Mouse (Mus musculus): ENCODE results near the gene Nsd2. TPM values are rescaled to one million over a fixed set of nuclear protein-coding genes. Genes with fewer than 3 reads are reported as not detected.

Gene Nsd2
- total RNA-seq (2014; fragmentation: Nextera tagmentation) (53.6 and 74.0 TPM in 2 replicates), total RNA-seq (2017) (42.2 and 74.4 TPM in 2 replicates)

DNA sequence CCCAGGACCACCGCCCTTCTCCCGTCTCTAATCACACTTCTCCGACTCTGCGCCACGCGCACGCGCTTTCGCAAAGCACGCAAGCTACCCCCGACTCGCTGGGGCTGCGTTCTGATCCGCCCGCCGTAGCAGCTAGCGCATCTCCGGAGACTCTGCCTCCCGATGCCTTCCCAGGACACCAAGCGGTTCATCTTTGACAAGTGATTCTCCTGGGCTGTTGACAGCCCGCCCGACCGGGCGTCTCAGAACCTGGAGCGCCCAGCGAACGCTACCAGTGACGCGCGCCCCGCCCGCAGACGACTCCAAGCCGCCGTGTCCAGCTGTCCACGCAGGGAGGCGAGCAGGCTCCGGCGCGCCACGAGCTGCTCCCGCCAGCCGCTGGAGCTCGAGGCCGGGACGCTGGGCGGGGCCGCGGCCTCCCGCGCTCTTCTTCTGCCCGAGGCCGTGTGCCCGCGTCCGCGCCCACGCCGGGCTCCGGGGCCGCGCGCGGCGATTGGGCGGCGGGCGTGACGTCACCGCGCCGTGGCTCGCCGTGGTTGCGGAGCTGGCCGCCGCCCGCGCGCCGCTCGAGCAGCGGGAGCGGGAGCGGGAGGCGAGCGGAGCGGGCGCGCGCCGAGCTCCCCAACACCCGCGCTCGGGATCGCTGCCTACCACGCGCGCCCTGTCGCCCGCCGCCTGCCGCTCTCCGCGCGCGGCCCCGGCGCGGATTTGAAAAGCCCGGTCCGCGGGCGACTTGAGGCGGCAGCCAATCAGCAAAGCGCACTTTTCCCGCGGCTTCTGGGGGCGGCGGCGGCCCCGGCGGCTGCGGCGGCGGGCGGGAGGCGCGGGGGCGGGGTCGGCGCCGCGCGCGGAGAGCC is at the start of gene Nsd2:
Nsd2 (plus strand) TSS at position 850 of the 857 bp plus-strand sequence.
- peak; percentile 52 for ATAC-seq (replicated peaks; ENCODE audit: low FRiP score, low TSS enrichment, poor library complexity, severe bottlenecking)

DNA sequence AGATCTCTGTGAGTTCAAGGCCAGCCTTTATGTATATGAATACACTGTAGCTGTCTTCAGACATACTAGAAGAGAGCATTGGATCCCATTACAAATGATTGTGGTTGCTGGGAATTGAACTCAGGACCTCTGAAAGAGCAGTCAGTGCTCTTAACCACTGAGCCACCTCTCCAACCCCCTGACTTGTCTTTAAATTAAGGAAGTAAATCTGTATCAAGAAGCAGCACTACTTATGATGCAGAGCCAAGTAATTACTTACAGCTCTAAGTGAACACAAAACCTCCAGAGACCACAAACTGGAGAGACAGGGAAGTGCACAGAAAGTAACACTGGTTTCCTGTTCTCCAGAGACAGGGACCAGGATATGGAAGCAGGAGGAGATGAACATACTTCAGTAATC is 43.3 kb upstream of the Nsd2 start:
- ATAC-seq (replicated peaks; ENCODE audit: low FRiP score, low TSS enrichment, poor library complexity, severe bottlenecking), result no peak

DNA sequence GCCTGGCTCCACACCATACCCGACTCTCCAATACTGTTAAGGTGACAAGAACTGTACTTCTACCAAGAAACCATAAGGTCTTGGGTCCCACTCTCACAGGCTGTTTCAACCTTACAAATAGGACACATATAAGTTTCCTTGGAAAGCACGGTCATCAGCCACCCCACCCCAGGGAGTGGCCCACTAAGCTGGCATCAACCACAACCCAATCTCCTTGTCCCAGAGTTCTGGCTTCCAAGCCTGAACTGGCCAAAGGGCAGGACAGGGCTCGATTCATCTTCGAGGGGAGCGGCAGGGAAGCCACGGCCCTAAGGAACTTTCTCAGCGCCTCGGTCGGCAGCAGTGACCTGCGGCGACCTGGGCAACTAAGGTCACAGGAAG is 38.6 kb upstream of the Nsd2 start:
- peak; percentile 43 for ATAC-seq (replicated peaks; ENCODE audit: low FRiP score, low TSS enrichment, poor library complexity, severe bottlenecking)

DNA sequence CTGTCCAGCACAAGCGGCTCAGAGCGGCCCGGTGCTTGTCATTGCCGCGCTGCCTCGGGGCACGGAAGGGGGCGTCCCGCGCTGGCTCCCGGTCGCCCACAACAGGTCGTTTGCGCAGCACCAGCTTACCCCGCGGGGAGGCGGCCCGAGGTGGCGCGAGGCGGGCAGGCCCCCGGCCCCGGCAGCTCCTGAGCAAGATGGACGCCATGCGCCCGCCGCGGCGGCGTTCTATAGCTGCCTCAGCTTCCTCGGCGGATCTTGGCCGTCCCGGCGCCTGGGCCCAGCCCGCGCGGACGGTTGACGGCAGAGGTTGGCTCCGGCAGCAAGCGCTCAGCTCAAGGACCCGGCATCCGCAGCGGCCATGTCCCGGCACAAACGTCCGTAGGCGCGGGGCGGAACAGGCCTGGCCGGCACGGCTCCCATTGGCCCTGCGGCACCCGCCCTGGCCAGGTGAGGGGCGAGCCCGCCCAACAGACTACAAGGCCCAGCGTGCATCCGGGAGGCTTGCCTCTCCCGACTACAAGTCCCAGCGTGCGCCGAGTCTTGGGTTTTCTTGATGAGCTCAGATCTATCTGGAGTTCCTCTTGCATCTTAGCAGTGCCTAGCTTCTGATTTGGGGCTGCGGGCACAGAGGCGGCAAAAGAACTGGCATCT is 38.1 kb upstream of the Nsd2 start, which contains the start of gene Letm1:
Letm1 (minus strand) TSS at position 473 of the 654 bp plus-strand sequence.
- ATAC-seq (replicated peaks; ENCODE audit: low FRiP score, low TSS enrichment, poor library complexity, severe bottlenecking), result peak; percentile 98

DNA sequence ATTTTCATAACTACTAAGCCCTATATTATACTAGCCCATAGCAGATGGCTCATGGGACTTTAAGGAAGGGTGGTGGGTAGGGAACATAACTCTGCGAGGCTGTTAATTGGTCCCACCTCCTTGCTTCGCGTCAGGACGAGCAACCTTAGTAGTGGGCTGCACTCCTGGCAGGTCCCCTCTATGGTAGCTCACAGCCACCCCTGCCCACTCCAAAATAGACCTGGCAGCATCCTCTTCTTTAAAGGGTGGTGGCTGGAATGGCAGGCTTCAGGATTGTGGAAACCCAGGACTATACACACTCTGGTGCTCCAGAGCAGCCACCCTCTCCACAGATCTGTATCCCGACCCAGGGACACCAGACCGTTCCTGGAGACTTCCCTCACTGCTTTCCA is 37.5 kb upstream of the Nsd2 start:
- ATAC-seq (replicated peaks; ENCODE audit: low FRiP score, low TSS enrichment, poor library complexity, severe bottlenecking), result no peak; the same call in 1 of the 2 replicates

DNA sequence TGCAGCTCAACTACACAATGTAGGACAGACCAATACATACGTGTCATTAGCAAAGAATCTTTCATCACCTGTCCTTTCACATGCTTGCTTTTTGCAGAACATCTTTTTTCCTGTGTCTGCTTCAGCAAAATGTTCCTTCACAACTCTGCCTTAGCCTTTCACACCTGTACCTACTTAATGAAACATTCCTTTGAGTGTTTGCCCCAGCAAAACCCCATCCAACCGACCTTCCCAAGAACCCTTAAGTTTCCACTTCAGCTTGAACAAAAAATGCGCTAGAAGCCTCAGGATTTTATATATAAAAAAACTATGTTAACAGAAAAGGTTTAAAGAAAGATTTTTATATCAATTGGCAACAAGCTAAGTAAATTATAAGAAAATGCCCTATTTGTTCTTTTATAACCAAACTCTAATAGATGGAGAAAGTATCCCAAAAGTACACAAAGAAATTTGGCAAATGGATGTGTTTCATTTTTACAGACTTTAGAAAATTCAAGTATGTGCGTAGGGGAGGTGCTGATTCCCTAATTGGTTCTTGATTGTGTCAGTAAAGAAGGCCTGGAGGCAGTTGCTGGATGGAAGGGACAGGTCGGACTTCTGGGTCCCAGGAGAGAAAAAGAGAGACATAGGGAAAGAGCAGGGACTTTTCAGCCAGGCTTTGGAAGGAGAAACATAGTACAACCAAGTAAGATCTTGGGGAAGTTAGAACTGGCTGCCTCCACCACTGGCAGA is 28.4 kb upstream of the Nsd2 start:
- no peak for ATAC-seq (replicated peaks; ENCODE audit: low FRiP score, low TSS enrichment, poor library complexity, severe bottlenecking)

DNA sequence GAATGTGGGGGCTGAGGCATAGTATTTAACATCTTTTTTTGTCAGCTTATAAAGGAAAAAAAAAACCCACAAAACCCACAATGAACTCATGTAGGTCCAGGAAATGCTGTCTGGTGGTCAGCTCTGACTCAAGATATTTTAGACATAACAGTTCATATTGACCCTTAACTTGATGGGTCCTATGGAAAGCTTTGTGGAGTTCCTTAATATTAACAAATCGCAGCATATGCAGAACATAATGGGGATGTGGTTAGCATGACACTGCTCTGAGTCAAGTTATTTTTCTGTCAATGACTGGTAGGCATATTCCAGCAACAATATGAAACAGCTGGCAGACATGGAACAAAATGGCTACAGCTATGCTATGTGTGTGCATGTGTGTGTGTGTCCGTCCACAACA is 17.2 kb upstream of the Nsd2 start:
- ATAC-seq (replicated peaks; ENCODE audit: low FRiP score, low TSS enrichment, poor library complexity, severe bottlenecking), result no peak

DNA sequence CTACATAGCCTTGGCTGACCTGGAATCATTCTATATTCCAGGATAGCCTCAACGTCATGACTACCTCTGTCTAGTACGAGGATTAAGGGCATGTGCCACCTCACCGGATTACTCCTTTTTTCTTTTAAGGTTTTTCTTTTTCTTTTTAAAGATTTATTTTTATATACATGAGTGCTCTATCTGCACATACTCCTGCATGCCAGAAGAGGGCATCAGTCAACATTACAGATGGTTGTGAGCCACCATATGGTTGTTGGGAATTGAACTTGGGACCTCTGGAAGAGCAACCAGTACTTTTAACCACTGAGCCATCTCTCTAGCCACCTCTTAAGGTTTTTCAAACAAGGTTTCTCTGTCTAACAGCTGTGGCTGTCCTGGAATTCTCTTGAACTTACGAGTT is 9.0 kb upstream of the Nsd2 start:
- ATAC-seq (replicated peaks; ENCODE audit: low FRiP score, low TSS enrichment, poor library complexity, severe bottlenecking), result no peak

DNA sequence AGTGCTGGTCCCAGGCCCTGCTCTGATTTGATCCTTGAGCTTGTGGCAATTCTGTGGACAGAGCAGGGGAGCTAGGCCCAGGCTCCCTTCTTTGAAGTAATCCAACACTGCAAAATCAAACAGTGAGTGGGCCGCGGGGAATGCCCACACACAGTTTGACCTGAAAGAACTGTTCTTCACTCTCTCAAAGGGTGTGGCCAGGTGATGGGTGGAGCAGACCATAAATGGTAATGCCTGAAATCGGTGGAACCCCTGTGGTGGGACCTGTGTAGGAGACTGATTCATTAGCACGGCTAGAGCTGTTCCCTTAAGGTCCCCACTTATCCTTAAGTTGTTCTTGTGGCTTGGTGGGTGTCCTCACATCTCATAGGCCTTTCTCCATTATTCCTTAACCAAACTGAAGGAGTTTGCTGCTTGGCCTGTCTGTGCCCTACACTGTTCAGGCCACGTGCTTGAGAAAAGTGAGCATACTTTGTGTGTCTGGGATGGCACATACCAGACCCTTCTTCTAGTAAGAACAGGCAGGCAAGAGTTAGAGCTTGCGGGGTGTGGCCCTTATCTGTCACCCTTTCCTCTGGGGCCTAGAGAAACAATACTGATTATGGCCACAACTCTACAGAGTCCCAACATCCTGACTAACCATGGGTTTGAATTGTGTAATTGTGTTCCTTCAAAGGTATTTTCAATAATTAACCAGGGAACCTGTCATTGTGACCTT is 4.4 kb upstream of the Nsd2 start:
- ATAC-seq (replicated peaks; ENCODE audit: low FRiP score, low TSS enrichment, poor library complexity, severe bottlenecking), result no peak

DNA sequence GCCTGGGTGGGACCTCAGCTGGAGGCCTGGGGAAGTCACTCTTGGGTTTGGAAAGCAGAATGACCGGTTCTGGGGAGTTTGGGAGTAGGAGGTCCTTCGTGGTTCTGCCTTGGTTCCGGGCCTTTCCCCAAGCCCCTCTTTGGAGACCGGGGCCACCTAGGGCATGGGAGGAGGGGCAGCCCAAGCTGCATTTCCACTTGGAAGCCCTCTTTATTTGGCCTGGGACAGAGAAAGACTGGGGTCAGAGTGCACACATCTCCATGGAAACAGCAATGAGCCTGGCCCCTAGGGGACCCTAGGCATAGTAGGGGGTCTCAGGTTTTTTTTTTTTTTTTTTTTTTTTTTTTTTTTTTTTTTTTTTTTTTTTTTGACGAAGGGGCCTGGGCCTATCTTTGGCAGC is 2.4 kb upstream of the Nsd2 start:
- ATAC-seq (replicated peaks; ENCODE audit: low FRiP score, low TSS enrichment, poor library complexity, severe bottlenecking), result no peak

DNA sequence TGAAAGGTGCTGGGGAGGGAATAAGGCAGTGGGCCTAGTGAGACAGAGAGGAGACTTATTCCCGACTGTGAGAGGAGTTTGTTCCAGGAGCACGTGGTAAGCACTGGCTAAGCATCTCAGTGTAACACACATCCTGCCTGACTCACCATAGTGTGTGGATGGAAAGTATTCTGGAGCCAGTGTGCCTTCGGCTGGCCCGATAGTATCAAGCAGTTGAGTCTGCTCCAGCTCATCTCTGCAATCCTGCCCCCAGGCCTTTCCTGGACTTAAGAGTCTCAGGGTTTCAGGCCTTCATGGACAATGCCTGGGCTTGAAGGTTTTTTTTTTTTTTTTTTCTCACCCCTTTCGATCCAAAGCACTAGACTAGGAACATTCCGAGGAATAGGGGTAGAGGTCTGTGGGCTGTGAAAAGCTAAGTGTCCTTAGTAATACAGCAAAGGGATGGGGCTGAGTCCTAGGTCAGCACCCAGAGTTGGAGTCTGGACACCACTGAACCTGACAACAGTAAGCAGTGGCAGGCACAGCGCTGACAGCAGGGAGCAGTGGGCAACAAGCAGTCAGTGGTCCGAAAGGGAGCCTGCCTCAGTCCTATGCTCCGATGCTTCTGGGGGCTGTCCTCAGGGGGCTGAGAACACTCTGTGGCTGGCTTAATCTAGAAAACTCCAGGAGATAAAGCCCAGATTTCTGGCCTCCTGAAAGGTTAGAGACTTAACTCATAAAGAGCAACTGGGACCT is 1.2 kb upstream of the Nsd2 start:
- peak; percentile 41; the same call in 1 of the 2 replicates for ATAC-seq (replicated peaks; ENCODE audit: low FRiP score, low TSS enrichment, poor library complexity, severe bottlenecking)

DNA sequence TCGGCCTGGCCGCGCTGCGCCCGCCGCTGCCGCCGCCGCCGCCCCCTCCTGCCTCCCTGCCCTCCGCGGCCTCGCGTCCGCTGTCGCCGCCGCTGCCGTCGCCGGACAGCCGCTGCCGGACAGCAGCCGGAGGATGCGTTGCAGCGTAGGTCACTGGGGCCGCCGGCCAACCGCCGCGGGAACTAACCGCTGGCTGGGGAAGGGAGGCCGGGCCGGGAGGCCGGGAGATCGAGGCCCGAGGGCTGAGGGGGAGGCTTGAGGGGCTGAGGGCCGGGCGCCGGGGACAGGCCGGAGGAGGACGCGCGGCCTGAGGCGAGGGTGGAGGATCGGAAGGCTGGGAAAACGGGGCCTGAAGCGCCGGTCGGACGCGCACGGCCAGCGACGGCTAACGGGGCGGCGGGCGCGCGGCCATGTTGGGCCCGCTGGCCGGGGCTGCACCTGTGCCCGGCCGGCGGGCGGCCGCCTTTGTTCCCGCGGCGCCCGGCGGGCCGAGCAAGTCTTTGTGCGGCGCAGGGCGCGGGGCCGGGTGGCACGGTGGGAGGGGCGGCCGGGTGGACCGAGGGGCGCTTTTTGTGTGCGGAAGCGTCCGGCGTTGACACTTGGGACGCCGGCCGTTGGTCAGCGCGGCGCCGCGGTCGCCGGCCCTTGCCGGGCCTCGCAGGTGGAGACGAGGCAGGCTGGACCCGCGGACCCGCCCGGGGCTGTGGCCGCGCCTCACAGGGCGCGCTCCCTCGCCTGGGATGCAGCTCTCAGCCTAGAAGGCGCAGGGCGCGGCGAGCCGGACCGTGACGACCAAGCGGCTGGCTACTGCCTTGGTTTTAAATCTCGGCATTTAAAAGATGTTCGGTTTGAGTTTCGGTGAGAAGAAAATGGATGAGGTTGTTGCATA is 452 bp downstream of the Nsd2 start:
- no peak for ATAC-seq (replicated peaks; ENCODE audit: low FRiP score, low TSS enrichment, poor library complexity, severe bottlenecking)

DNA sequence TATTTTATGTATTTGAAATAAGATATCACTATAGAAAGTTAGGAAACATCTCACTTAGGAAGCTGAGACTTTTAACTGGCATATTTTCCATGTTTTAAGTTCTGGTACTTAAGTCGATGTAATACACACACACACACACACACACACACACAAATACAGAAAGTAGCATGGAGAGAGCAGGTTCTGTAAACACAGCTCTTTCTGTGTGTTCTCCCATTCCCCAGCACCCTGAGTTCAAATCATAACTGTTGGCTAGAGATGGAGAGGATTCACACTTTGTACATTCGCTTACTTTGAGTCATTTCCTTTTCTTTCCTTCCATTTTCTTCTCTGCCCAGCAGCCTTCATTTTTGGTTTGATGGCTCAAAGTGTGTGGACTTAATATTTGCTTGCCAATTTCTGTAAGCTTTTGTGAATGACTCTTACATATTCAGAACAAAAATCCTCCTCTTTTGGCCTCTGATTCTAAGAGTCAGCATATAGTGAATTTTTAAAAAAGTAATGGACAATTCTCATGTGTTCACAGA is 1.4 kb downstream of the Nsd2 start:
- no peak for ATAC-seq (replicated peaks; ENCODE audit: low FRiP score, low TSS enrichment, poor library complexity, severe bottlenecking)

DNA sequence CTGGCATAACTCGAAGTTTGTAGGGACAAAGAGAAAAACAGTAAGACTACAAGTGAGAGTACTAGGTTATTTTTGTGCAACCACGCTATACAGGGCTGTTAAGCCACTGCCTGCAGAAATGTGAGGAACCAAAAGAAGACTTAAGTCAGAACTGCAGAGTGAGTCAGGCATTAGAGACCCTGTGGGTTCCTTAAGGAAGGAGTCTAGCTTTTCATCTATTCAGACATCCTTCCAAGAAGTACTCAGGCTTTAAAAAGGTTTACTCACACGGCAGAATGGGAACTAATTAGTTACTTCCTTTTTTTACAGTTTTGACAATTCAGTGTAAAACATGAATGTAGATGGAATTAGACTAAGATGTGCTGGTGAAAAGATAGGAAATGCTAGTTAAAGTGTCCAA is 1.9 kb downstream of the Nsd2 start:
- ATAC-seq (replicated peaks; ENCODE audit: low FRiP score, low TSS enrichment, poor library complexity, severe bottlenecking), result no peak

DNA sequence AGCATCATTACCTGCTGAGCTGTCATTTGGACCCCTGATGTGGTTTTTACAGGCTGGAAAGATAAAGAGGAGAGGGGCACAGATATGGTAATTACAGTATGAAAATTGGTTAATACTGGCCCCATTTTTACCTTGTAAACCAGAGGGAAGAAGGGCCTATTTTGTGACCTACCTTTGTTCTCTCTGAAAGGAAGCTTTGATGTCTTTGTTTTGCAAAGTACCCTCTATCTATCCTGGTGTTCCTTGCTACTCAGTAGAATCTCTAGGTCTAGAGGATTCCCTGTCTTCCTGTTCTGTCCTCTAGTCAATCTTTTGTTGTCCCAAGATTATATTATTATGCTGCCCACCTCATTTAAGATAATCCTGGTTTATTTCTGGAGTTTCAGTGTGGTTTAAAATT is 5.5 kb downstream of the Nsd2 start:
- no peak for ATAC-seq (replicated peaks; ENCODE audit: low FRiP score, low TSS enrichment, poor library complexity, severe bottlenecking)

DNA sequence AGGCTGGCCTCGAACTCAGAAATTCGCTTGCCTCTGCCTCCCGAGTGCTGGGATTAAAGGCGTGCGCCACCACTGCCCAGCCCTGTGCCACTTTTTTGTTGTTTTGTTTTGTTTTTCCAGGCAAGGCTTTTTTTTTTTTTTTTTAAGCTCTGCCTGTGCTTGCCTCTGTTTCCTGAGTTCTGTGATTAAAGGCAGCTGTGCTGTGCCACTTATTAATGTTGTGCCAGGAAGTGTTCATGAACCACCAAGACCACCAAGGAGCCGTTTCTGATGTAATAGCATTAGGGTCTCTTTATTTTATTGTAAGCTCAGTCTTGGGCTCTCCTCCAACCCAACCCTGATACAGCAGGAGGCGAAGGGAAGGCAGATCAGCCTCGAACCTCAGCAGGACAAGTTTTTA is 7.6 kb downstream of the Nsd2 start:
- ATAC-seq (replicated peaks; ENCODE audit: low FRiP score, low TSS enrichment, poor library complexity, severe bottlenecking), result no peak

DNA sequence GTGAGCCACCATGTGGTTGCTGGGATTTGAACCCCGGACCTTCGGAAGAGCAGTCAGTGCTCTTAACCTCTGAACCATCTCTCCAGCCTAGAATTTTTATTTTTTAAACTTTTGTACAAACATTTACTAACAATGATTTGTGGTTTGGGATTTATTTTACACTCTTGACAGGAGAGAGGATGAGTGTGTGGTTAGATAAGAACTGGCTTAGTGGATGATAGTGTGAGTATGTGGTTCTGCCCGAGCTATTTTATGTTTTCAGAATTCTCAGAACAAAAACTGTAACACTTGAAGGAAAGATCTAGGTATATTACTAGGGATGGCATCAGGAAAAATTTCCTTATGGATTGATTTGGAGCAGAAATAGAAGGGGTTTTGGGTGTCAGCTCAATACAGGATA is 9.4 kb downstream of the Nsd2 start:
- no peak for ATAC-seq (replicated peaks; ENCODE audit: low FRiP score, low TSS enrichment, poor library complexity, severe bottlenecking)

DNA sequence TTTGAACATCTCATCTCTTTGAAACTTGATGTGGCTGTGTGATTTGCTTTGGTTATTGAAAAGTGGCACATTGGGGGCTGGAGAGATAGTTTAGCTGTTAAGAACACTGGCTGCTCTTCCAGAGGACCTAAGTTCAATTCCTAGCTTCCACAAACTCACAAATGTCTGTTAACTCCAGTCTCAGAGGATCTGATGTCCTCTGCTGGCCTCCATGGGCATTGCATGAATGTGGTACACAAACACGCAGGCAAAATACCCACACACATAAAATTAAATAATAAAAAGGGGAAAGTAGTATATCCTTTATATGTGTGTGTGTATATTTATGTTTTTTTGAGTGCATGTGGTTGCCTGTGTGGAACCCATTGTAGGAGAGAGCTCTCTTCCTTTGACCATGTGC is 10.3 kb downstream of the Nsd2 start:
- no peak for ATAC-seq (replicated peaks; ENCODE audit: low FRiP score, low TSS enrichment, poor library complexity, severe bottlenecking)

Data from megakaryocyte-erythroid progenitor cell, adult 5-6 weeks (primary cell).